Mouse (Mus musculus) G1E-ER4 (cell line): Measurements from ENCODE around the gene Sorcs2. TPM values are rescaled to one million over a fixed set of nuclear protein-coding genes. Genes with fewer than 3 reads are reported as not detected.

Experiments used
- GATA1 ChIP-seq: IDR thresholded peaks from one replicate; pipeline ENCODE4 v1.8.0; 2012; ENCODE audit warnings: low read length, inconsistent platforms
- polyA plus RNA-seq: library from polyadenylated mRNA; stranded (reverse); fragments of >175 nt; gene quantifications from 2 replicates; pipeline ENCODE4 v1.2.3, GENCODE M21; 2012

Gene Sorcs2
- polyA plus RNA-seq, 1 experiment, result not detected

- TF ChIP-seq GATA1, result no peak
Observed at GRCm38 (mm10) chr5:36248022-36248421, 149.9 kb downstream of the Sorcs2 start.

GRCm38 (mm10) chr5:36230301-36230780 is 167.6 kb downstream of the Sorcs2 start:
- TF ChIP-seq GATA1, result no peak

- no peak for TF ChIP-seq GATA1
Observed at GRCm38 (mm10) chr5:36228405-36229370, 169.3 kb downstream of the Sorcs2 start.

DNA sequence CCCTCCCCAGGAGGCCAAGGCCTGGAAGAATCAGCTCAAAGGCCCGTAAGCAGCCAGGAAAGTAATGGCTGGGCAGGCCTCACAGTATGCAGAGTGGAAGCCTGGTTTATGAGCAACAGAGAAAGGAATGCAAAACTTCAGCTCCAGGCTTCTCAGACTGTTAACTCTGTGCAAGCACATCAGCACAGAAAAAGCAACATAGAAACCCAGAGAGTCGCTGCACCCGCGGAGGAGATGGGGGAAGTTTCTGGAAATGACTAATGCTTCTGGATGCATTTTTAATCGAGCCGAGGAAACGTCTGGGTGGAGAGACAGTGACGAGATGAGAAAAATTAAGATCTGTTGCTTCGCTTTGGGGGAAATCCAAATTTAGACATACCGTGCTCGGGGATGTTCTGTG is 171.6 kb downstream of the Sorcs2 start:
- no peak for TF ChIP-seq GATA1

GRCm38 (mm10) chr5:36225855-36226254 is 172.1 kb downstream of the Sorcs2 start:
- no peak for TF ChIP-seq GATA1

DNA sequence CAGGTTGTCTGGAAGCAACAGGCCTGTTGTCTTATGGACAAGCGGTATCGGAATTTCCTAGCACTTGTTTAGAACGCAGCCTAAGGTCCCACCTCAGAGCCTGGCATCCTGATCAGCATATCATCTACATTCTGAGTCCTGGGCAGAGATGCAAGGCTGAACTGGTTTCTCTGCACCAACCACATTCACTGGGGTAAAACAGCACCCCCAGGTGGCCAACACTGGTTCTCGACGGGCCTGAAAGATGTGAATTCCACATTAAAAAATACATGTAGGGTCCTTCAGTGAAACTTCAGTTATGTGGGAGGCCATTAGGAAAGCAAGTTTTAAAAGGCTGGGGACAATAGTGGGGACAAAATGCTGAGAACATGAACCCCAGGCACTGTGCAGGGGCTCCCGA is 174.2 kb downstream of the Sorcs2 start:
- TF ChIP-seq GATA1, result no peak

- TF ChIP-seq GATA1, result no peak
Observed at GRCm38 (mm10) chr5:36220626-36221025, 177.3 kb downstream of the Sorcs2 start.

GRCm38 (mm10) chr5:36220105-36220504 is 177.8 kb downstream of the Sorcs2 start:
- no peak for TF ChIP-seq GATA1

GRCm38 (mm10) chr5:36213310-36213709 is 184.6 kb downstream of the Sorcs2 start:
- TF ChIP-seq GATA1, result no peak

DNA sequence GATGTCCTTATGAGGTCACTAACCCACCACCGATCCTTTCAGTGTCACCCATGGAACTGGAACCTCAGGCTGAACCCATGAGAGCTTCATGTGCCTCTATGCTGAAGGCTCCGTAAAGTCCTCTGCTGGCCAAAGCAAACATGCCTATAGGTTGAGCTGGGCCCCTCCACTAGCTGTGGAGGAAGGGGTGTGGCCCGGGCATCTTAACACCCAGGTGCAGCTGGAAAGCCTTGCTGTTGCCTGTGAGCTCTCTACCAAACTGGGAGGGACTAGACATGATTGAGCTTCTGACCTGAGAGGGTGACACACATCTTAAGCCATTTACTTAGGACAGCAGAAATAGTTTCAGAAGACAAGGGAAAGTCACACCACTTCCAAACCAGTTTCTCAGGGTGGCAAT is 189.1 kb downstream of the Sorcs2 start:
- no peak for TF ChIP-seq GATA1

DNA sequence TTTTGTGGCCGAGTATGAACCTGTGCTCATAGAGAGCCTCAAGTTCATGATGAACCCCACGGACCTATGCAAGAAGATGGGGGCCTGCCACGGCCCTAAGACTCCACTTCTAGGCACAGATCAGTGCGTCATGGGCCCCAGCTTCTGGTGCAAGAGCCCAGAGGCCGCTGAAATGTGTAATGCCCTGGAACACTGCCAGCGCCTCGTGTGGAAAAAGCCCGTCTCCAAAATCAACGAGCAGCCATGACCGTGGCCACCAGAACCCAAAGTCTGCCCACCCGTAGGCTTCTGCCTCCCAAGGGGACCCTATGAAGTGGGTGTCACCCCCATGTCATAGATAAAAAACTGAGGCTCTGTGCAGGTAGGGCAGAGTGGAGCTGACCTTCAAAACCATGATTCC is 192.5 kb downstream of the Sorcs2 start:
- no peak for TF ChIP-seq GATA1

- no peak for TF ChIP-seq GATA1
Observed at GRCm38 (mm10) chr5:36203916-36204315, 194.0 kb downstream of the Sorcs2 start, which contains the start of gene Psapl1. Psapl1 (plus strand) TSS chr5:36204021.

- no peak for TF ChIP-seq GATA1
Observed at GRCm38 (mm10) chr5:36203421-36203820, 194.5 kb downstream of the Sorcs2 start.

- no peak for TF ChIP-seq GATA1
Observed at GRCm38 (mm10) chr5:36202781-36203180, 195.2 kb downstream of the Sorcs2 start.

GRCm38 (mm10) chr5:36199519-36199918 is 198.4 kb downstream of the Sorcs2 start:
- no peak for TF ChIP-seq GATA1

- TF ChIP-seq GATA1, result no peak
Observed at GRCm38 (mm10) chr5:36195436-36195835, 202.5 kb downstream of the Sorcs2 start.

- no peak for TF ChIP-seq GATA1
Observed at GRCm38 (mm10) chr5:36194631-36195030, 203.3 kb downstream of the Sorcs2 start.
